Mouse (Mus musculus): Measurements from ENCODE around the gene Cst13. TPM values are rescaled to one million over a fixed set of nuclear protein-coding genes. Genes with fewer than 3 reads are reported as not detected.

The Cst13 gene
- polyA plus RNA-seq, 1 experiment from 2014 or later = not detected

Other genes starting within 250 kb of the Cst13 start
- 41.1 and 43.3 TPM in 2 replicates for gene Nxt1, start 147.5 kb upstream of the Cst13 start, polyA plus RNA-seq (2014; fragmentation: Nextera tagmentation; extraction: Ambion mirVana)
- 16.7 and 17.1 TPM in 2 replicates for gene Gzf1, start 139.1 kb upstream of the Cst13 start, polyA plus RNA-seq (2014; fragmentation: Nextera tagmentation; extraction: Ambion mirVana)
- gene Napb, start 87.6 kb upstream of the Cst13 start, polyA plus RNA-seq (2014; fragmentation: Nextera tagmentation; extraction: Ambion mirVana) = 99.4 and 105 TPM in 2 replicates
- not detected in 2 replicates for gene Cstl1, start 69.7 kb upstream of the Cst13 start, polyA plus RNA-seq (2014; fragmentation: Nextera tagmentation; extraction: Ambion mirVana)
- not detected in 2 replicates for gene Cst11, start 48.6 kb upstream of the Cst13 start, polyA plus RNA-seq (2014; fragmentation: Nextera tagmentation; extraction: Ambion mirVana)
- not detected in 2 replicates for gene 8030411F24Rik, start 38.1 kb upstream of the Cst13 start, polyA plus RNA-seq (2014; fragmentation: Nextera tagmentation; extraction: Ambion mirVana)
- gene Cst12, start 30.7 kb upstream of the Cst13 start, polyA plus RNA-seq (2014; fragmentation: Nextera tagmentation; extraction: Ambion mirVana) = not detected in 2 replicates
- gene Cst8, start 21.3 kb upstream of the Cst13 start, polyA plus RNA-seq (2014; fragmentation: Nextera tagmentation; extraction: Ambion mirVana) = not detected in 2 replicates
- not detected in 2 replicates for gene Cst9, start 15.1 kb downstream of the Cst13 start, polyA plus RNA-seq (2014; fragmentation: Nextera tagmentation; extraction: Ambion mirVana)
- gene 9230104L09Rik, start 45.0 kb downstream of the Cst13 start, polyA plus RNA-seq (2014; fragmentation: Nextera tagmentation; extraction: Ambion mirVana) = not detected in 2 replicates
- gene Cst3, start 55.6 kb downstream of the Cst13 start, polyA plus RNA-seq (2014; fragmentation: Nextera tagmentation; extraction: Ambion mirVana) = 555 and 595 TPM in 2 replicates
- gene Gm1330, start 183.2 kb downstream of the Cst13 start, polyA plus RNA-seq (2014; fragmentation: Nextera tagmentation; extraction: Ambion mirVana) = not detected in 2 replicates
- gene Gm10750, start 197.2 kb downstream of the Cst13 start, polyA plus RNA-seq (2014; fragmentation: Nextera tagmentation; extraction: Ambion mirVana) = not detected in 2 replicates